Comparison of ENCODE assay signal across 8 mouse cellular contexts in the genomic region with DNA sequence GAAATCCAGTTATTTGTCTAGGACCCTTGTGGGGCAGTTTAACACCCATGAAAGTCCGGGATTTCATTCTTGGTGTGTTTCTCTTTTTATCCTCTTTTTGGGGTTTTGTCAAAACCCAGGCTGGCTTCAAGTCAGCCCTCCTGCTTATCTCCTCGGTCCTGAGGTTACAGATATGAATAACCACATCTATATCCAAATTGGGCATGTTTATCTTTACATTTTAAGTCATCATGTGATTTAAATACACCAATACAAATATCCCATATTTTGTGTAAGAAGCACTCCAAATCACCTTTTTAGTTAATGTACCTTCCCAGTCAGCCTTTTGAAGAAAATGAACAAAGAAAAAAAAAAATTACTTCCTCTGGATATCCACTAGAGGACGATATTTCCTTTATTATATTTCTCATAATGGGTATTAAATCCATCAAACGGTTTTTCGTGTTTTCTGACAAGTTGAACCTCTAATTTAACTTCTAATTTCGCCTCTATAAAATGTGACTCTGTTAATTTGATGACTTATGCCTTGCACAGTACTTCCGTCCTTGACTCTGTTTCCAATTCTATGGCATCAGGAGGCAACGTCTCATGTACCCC. TPM values are rescaled to one million over a fixed set of nuclear protein-coding genes. Genes with fewer than 3 reads are reported as not detected.
DNase-seq lines count a peak whose midpoint lies in the region; TF ChIP-seq lines count a peak whose summit lies in the region.

No protein-coding gene starts in this region.

- no peak; the same call in none of the 2 replicates for TF ChIP-seq CTCF in left cerebral cortex, adult 2 months (IDR thresholded peaks at IDR 0.05)

- H3K4me3 ChIP-seq in left cerebral cortex, adult 2 months = peak overlapping the region; percentile 65

- H3K27ac ChIP-seq in left cerebral cortex, adult 2 months = no peak overlapping the region

- no peak for DNase-seq in left cerebral cortex, adult 2 months (ENCODE audit: extremely low spot score in 1 of 2, low spot score in 2 of 2)
- no peak for DNase-seq in left cerebral cortex, postnatal 14 days (ENCODE audit: low spot score in 2 of 2)
- DNase-seq in embryo, embryonic 11 days = peak; percentile 42
- DNase-seq in large intestine, adult 2 months (ENCODE audit: low read depth, low spot score) = peak; percentile 35
- DNase-seq in retina, embryonic 14.5 days (ENCODE audit: low spot score) = peak; percentile 87
- DNase-seq in layer of hippocampus, postnatal 25 days (ENCODE audit: extremely low spot score in 1 of 2, low spot score in 1 of 2) = no peak
- DNase-seq in left cerebral cortex, adult 11 months (ENCODE audit: low spot score) = no peak
- DNase-seq in thymus, postnatal 10 days (ENCODE audit: low spot score in 2 of 2) = no peak

- intact Hi-C loops in left cerebral cortex, adult 2 months (cut with DNase I) = loop anchor here (1.0 to 10.0 kb wide), 5 partner anchors 48 to 440 kb away; no protein-coding TSS in a partner anchor
- intact Hi-C loops in left cerebral cortex, postnatal 14 days (cut with DNase I) = loop anchor here (2.0 to 5.0 kb wide), 3 partner anchors 78 to 303 kb away; no protein-coding TSS in a partner anchor

- WGBS in large intestine, adult 2 months = 12% methylated on average over 8 of the region's 8 CpGs

RNA-seq across cellular contexts. Expression of gene Abtb2, which starts 1.6 kb away (rescaled TPM):
- 1 to 10 TPM; 8.1 to 9.7 TPM for total RNA-seq in left cerebral cortex, adult 2 months (2021)
- 10 to 100 TPM; 13.4 to 13.7 TPM for total RNA-seq in left cerebral cortex, postnatal 14 days (2021)
- 2.2 and 2.4 TPM in 2 replicates for polyA plus RNA-seq in large intestine, adult 2 months (2012; rRNA removed)
- 10 to 100 TPM; 11.9 to 13.2 TPM for total RNA-seq in layer of hippocampus, postnatal 25 days (2021)

Comparison
In these comparisons a context has a peak if more than half of its experiments do, and no peak if none do; other contexts are left out.
1. DNase-seq: peak in embryo, embryonic 11 days (single experiment), large intestine, adult 2 months (single experiment) and retina, embryonic 14.5 days (single experiment); none in left cerebral cortex, adult 2 months (0 of 2), left cerebral cortex, postnatal 14 days (0 of 2), layer of hippocampus, postnatal 25 days (0 of 2), left cerebral cortex, adult 11 months (single experiment) and thymus, postnatal 10 days (0 of 2).